Mouse (Mus musculus) midbrain, embryonic 11.5 days (tissue): ENCODE results near the gene Pcna. TPM values are rescaled to one million over a fixed set of nuclear protein-coding genes. Genes with fewer than 3 reads are reported as not detected.
"Not testable (repeated sequence)": the region's sequence is repeated elsewhere in the genome, so short reads cannot be mapped to it uniquely, and the experiment has no call there.

ENCODE experiments used
- ATAC-seq: fragments of 200-750 bp; cut with Nextera tagmentation; 2 replicates; pipeline ENCODE4 v1.8.0; 2017; ENCODE audit warnings: moderate TSS enrichment, moderate library complexity; ENCODE audit not compliant: low FRiP score
- DNase-seq: peaks from one replicate; pipeline ENCODE4 v3.0.0; 2015; ENCODE audit warnings: low spot score; ENCODE audit errors: missing footprints
- H3K27ac ChIP-seq: fragments of 300-500 bp; sonication (generic); 2 replicates; pipeline ENCODE4 v1.5.1; 2014; ENCODE audit warnings: low read depth, low read length
- H3K27me3 ChIP-seq: fragments of 300-500 bp; sonication (generic); 2 replicates; pipeline ENCODE4 v1.6.1; 2014; ENCODE audit warnings: mild to moderate bottlenecking, low read length, moderate library complexity, mixed read lengths; ENCODE audit not compliant: control insufficient read depth, insufficient read depth
- H3K36me3 ChIP-seq: fragments of 300-500 bp; sonication (generic); 2 replicates; pipeline ENCODE4 v1.6.1; 2014; ENCODE audit warnings: mild to moderate bottlenecking, low read length, moderate library complexity, mixed read lengths; ENCODE audit not compliant: control insufficient read depth, insufficient read depth
- H3K4me1 ChIP-seq: fragments of 300-500 bp; sonication (generic); 2 replicates; pipeline ENCODE4 v1.6.1; 2014; ENCODE audit warnings: low read length; ENCODE audit not compliant: control insufficient read depth, insufficient read depth
- H3K4me2 ChIP-seq: fragments of 300-500 bp; sonication (generic); 2 replicates; pipeline ENCODE4 v1.6.1; 2014; ENCODE audit warnings: mild to moderate bottlenecking, moderate library complexity
- H3K4me3 ChIP-seq: fragments of 300-500 bp; sonication (generic); 2 replicates; pipeline ENCODE4 v1.5.1; 2014; ENCODE audit warnings: low read depth, low read length
- H3K9ac ChIP-seq: fragments of 300-500 bp; sonication (generic); 2 replicates; pipeline ENCODE4 v1.6.1; 2014; ENCODE audit warnings: low read length
- H3K9me3 ChIP-seq: fragments of 300-500 bp; sonication (generic); 2 replicates; pipeline ENCODE4 v1.6.1; 2016; ENCODE audit warnings: low read length; ENCODE audit not compliant: control insufficient read depth
- WGBS: fragments of 180-500 bp; shearing (Covaris S2); extraction: QIAGEN DNeasy Blood & Tissue Kit; methylation state at CpG from one replicate; pipeline ENCODE4 v1.1.7; 2014; 5-methylcytosine and 5-hydroxymethylcytosine counted together
- polyA plus RNA-seq: library from polyadenylated mRNA; unstranded; fragments of >200 nt; fragmentation: Nextera tagmentation; extraction: Ambion mirVana; gene quantifications from 2 replicates; pipeline ENCODE4 v1.2.1, GENCODE M21; 2014

The Pcna gene
- polyA plus RNA-seq, 1 experiment from 2014 or later: 408 TPM

DNA sequence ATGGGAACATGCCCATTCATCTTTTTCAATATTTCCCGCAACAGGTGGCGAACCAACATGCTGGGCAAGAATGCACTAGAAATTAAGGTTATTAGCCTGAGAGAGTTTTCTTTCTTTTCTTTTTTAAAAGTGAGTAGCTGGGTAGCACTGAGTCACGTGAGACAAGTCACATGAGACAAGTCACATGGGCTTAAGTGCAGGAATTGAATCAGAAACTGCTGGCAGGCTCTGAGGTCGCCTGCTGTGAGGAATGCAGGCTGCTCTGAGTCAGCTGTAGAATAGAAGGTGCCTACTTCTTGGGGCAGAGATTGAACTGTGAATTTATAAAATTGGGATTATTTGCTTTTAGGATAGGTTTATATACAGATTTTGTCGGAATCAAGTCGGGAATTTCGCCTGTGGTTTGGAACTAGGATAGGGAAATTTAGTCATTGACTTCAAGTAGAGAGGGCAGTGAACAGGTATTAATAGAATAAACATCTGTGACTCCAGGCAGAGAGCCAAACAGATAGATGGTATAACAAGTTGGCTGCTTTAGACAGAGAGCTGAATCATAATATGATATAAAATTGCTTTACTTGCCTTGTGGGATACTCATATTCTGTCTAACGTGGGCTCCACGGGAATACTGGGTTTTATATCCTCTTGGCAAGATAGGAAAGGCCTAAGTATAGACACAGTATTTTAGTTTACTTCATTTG lies 33.4 kb upstream of the Pcna start:
- Histone ChIP-seq H3K36me3 (no peaks in the 10 kb centered on the region), H3K27ac (no peak overlapping the region), H3K4me2 (no peak overlapping the region), H3K9me3 (no peaks in the 10 kb centered on the region), H3K4me3 (no peak overlapping the region), H3K9ac (no peak overlapping the region), H3K27me3 (no peaks in the 10 kb centered on the region), H3K4me1 (peaks cover 25% of the 10 kb centered on the region)
- peak; percentile 23 for DNase-seq
- no peak for ATAC-seq
- 90% methylated on average over 9 of the region's 9 CpGs for WGBS

DNA sequence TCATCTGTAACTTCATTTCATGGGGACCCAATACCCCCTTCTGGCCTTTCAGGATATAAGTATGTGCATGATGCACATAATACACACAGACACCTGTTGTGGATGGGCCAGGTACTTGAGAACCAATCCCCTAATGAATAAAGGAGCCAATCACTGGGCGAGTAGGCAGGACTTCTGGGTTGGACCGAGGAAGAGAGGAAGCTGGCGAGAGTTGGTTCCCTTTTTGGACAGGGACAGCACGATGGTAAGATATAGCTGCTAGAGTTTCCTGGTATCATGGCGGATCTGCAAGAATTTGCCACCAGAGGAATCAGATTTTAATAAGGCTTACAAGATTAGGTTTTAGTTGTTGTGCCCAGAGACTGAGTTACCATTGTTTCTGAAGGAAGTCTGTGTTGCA lies 32.6 kb upstream of the Pcna start:
- H3K36me3 ChIP-seq, H3K27ac ChIP-seq, H3K4me3 ChIP-seq, H3K27me3 ChIP-seq, H3K9me3 ChIP-seq, ATAC-seq, H3K9ac ChIP-seq, H3K4me2 ChIP-seq: not testable (repeated sequence)
- H3K4me1 ChIP-seq: peaks cover 22% of the 10 kb centered on the region
- peak; percentile 76 for DNase-seq
- WGBS: 93% methylated on average over 5 of the region's 5 CpGs

DNA sequence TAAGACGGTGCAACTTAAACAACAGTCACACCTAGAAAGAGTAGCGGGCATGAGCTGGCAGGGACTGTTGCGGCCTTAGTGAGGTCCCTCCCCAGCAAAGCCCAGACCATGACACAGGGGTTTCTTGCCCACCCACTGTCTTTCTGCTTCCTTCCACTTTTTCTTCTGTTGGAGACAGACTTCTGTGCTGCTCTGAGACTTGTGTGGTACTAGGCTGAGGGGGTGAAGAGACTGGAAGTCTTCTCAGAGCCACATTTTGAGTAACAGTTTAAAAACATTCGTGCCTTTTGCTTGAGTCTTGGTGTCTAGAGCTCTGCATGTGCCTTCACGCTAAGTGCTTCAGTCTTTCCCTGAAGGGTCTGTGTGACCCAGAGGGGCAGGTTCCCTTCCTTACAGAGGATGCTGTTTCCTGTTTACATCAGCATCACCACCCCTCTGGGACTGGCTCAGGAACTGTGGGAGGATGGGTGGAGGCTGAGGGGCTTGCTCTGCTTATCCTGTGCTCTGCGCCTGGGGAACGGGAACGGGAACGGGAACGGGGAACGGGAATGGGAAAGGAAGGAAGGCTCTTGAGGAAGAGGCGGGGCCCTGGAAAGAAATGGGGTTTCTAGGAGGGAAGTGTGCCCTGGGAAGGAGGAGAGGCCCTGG lies 31.5 kb upstream of the Pcna start:
- Histone ChIP-seq H3K9ac (no peak overlapping the region), H3K36me3 (no peaks in the 10 kb centered on the region), H3K4me3 (no peak overlapping the region), H3K4me1 (peaks cover 25% of the 10 kb centered on the region), H3K27ac (no peak overlapping the region), H3K9me3 (no peaks in the 10 kb centered on the region), H3K27me3 (no peaks in the 10 kb centered on the region), H3K4me2 (no peak overlapping the region)
- DNase-seq: peak; percentile 75
- 81% methylated on average over 12 of the region's 12 CpGs for WGBS
- no peak for ATAC-seq

DNA sequence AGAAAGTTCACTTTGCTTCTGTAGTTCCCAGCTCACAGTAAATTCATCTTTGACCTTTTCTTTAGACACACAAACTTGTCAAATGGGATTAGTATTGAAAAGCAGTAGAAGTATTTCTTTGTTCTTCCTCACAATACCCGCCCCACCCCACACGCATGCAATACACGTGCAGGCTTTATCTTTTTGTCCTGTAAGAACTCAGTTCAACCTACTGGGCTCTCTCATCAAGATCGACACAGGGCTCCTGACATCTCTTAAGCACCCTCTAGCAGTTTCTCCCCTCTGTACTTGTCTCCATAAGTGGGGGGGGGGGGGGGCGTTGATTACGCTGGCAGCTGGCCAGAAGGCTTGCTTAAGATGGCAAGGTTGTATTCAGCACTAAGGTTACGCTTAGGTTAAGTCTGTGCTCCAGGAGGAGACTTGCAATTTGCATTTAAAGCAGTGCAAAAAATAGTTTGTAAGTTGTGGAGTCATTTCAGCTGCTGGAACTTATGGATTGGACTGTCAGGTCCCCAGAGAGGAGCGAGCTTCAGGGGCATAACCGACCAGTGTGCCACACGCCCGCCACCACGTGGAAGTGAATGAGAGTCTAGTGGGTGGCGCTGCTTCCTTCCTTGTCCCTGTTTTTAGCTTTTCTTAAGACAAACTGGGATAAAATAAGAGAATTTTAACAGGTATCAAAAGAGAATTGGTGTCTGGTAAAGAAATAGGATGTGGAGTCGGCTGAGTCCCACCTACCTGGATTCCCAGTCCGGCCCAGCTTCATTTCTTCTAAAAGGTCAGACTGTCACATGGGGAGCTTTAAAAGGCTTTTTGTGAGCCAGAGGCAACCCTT lies 30.3 kb upstream of the Pcna start:
- Histone ChIP-seq H3K36me3 (no peaks in the 10 kb centered on the region), H3K4me1 (peaks cover 27% of the 10 kb centered on the region), H3K27me3 (no peaks in the 10 kb centered on the region), H3K4me3 (no peak overlapping the region), H3K4me2 (no peak overlapping the region), H3K27ac (0 out of 2 replicates have a peak overlapping the region, but pooled peaks have one; percentile 6), H3K9ac (no peak overlapping the region), H3K9me3 (no peaks in the 10 kb centered on the region)
- 53% methylated on average over 15 of the region's 15 CpGs for WGBS
- ATAC-seq (peak; percentile 73), DNase-seq (peak; percentile 85)

DNA sequence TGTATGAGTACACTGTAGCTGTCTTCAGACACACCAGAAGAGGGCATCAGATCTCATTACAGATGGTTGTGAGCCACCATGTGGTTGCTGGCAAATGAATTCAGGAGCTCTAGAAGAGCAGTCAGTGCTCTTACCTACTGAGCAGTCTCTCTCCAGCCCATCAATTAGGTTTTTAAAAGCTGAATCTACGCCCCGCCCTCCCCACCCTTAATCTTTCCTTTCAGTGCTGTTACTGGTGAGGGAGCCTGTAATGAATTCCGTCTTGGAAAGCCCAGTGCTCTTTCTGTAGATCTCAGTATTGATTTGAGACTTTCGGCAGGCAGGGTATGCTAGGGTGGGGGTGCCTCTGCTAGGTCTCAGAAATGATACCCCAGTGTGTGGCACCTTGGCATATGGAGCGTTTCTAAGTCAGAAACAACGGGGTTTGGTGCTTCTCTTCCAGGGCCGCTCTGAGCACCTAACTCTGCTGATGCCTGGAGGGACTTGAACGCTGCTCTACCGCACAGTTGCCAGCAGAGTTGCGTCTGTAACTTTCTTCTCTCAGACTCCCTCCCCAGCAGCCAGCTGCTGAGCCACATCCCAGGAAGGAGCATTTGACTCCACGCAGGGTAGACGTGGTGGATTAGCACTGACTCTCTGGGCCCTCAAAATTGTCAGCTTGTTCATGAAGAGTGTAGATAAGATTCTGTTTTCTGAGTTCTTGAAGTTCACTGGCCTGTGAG lies 29.5 kb upstream of the Pcna start:
- peak; percentile 69 for ATAC-seq
- Histone ChIP-seq H3K4me2 (no peak overlapping the region; the same call in 1 of the 2 replicates), H3K9me3 (no peaks in the 10 kb centered on the region), H3K27me3 (no peaks in the 10 kb centered on the region), H3K27ac (0 out of 2 replicates have a peak overlapping the region, but pooled peaks have one; percentile 6), H3K4me3 (no peak overlapping the region), H3K9ac (no peak overlapping the region), H3K36me3 (no peaks in the 10 kb centered on the region), H3K4me1 (peaks cover 27% of the 10 kb centered on the region)
- WGBS: 10% methylated on average over 12 of the region's 12 CpGs
- DNase-seq: peak; percentile 89

DNA sequence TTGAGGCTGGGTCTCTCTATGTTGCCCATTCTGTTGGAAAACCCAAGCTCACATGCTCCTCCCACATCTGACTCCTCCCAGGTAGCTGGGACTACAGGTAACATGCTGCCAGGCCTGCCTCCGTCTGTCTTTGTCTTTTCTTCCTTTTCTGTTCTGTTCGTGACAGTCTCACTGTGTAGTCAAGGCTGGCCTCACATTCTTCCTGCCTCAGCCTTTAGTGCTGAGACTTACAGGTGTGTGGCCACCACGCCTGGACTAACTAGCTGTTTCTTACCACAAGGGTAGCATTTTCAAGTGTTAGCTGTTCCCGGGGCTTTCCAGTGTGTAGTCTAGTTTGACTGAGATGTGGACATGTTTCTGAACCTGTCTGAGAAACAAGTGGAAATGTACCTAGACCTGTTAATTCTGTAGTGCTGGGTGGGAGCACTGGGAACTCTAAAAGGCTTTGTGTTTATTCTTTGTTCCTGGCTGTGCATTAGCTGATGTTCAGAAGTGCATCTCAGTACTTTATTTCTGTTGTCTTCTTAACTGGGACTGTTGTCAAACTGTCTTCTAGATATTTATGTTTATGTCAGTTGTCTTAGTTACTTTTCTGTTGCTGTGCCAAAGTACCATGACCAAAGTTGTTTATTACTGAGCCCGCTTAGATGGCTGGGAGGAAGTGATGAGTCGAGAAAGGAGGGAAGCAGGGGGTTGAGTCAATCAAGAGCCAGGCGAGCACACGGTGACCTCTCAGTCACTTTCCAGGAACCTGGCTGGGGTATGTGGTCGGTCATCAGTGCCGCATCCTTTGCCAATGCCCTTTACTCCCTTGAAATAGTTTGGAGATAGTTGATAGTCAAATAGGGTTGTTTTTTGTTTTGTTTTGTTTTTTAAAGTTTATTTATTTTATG lies 28.7 kb upstream of the Pcna start:
- no peak overlapping the region for H3K4me2 ChIP-seq

DNA sequence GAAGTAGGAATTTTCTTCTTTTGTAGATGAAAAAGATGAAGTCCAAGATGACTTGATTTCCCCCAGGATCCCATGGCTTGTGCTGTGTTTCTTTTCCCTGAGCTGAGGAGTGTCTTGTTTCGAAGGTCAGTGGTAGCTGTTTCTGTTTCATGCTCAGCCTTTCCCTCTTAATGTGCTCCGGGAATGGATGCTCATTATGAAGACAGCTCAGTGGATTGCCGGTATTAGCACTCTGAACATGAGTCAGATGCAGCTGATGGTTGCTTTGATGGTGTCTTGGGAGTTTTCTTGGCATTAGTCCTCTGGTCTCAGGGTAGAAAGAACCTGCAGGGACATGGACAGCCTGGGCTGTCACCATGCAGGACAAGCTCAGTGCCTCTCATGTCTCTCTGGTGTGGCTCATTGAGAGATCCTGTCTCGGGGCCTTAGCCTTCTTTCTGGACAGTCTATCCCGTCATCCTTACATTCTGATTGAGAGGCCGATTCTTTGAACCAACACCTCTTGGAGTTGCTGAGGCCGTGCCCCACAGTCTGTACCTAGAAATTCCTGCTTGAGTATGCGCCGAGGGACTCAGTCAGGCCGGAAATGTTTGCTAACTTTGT lies 27.5 kb upstream of the Pcna start:
- H3K4me3 ChIP-seq: no peak overlapping the region
- ATAC-seq: no peak
- 90% methylated on average over 10 of the region's 10 CpGs for WGBS

More for the DNA sequence above, 28.7 kb upstream of the Pcna start:
- no peaks in the 10 kb centered on the region for H3K36me3 ChIP-seq
- 52% methylated on average over 10 of the region's 10 CpGs for WGBS
- DNase-seq (peak; percentile 59), ATAC-seq (peak; percentile 4; the same call in 1 of the 2 replicates)
- H3K4me1 ChIP-seq: peaks cover 27% of the 10 kb centered on the region
- no peak overlapping the region for H3K27ac ChIP-seq
- H3K27me3 ChIP-seq: no peaks in the 10 kb centered on the region
- H3K4me3 ChIP-seq: no peak overlapping the region
- H3K9ac ChIP-seq: no peak overlapping the region
- H3K9me3 ChIP-seq: no peaks in the 10 kb centered on the region

DNA sequence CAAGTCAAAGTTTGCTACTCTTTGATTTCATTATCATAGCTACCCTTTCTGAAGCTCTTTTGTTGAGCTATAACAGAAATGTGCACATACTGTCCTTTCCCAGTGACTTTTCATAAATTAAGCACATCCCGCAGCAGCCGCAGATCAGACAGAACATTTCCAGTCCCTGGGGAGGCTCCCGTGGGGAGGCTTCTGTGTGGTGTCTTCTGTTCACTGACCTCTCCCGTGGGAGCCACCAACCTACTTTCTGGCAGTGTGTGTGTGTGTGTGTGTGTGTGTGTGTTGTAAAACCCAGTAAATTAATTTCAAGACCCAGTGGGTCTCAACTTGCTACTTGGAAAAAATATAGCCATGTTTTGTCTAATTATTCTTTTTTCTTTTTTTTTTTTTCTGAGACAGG lies 26.9 kb upstream of the Pcna start:
- H3K27me3 ChIP-seq: no peaks in the 10 kb centered on the region
- H3K4me1 ChIP-seq: peaks cover 27% of the 10 kb centered on the region
- no peak overlapping the region for H3K27ac ChIP-seq
- DNase-seq (peak; percentile 26), ATAC-seq (no peak)
- no peak overlapping the region for H3K9ac ChIP-seq
- H3K4me2 ChIP-seq: no peak overlapping the region
- H3K36me3 ChIP-seq: no peaks in the 10 kb centered on the region
- no peaks in the 10 kb centered on the region for H3K9me3 ChIP-seq
- H3K4me3 ChIP-seq: no peak overlapping the region
- WGBS: 64% methylated on average over 4 of the region's 4 CpGs

More for the DNA sequence above, 27.5 kb upstream of the Pcna start:
- peak; percentile 70 for DNase-seq
- Histone ChIP-seq H3K9me3 (no peaks in the 10 kb centered on the region), H3K36me3 (no peaks in the 10 kb centered on the region), H3K27me3 (no peaks in the 10 kb centered on the region), H3K4me1 (peaks cover 27% of the 10 kb centered on the region), H3K9ac (no peak overlapping the region), H3K27ac (no peak overlapping the region), H3K4me2 (no peak overlapping the region)
